Comparison of ENCODE assay signal across 16 mouse cellular contexts in the genomic region with DNA sequence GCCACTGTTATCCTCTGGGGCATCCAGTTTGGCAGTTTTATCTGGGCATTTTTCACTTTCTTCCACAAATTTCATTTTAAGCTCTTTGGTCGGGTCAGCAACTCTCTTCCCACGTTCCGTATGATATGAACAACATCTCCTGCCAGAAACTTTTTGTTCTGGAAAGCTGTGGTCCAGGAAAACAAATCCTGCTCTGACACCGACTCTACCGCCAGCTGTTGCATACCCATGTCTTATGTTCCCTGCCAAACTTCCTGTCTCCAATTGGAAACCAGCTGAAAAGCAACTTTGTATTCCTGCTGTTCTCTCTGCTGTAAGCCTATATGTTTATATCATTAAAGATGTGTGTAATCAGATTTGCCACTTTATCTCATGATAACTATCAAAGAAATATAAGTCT.
DNase-seq lines count a peak whose midpoint lies in the region; ATAC-seq and TF ChIP-seq lines count a peak whose summit lies in the region.
"Had no signal": no experiment of that assay in that cellular context is flagged by ENCODE, and none has a peak within 500 bp of the region (broad histone marks: within the 10 kb centered on the region; RNA-seq: fewer than 3 reads in every experiment).

No protein-coding gene starts in this region.

- TF ChIP-seq CTCF in gastrocnemius, adult 2 months (IDR thresholded peaks at IDR 0.05) = no peak

- intact Hi-C loops in gastrocnemius, adult 2 months (cut with DNase I) = no loop called here
- intact Hi-C loops in heart, postnatal 10 days (cut with DNase I) = no loop called here

- no peaks in the 10 kb centered on the region for H3K4me1 ChIP-seq in liver, embryonic 11.5 days (replicated peaks; ENCODE audit: control insufficient read depth, insufficient read depth, low read length)
- H3K4me1 ChIP-seq: forebrain, embryonic 15.5 days had no signal

- H3K4me3 ChIP-seq in gastrocnemius, adult 2 months = no peak overlapping the region
- no peak overlapping the region for H3K4me3 ChIP-seq in liver, embryonic 11.5 days (ENCODE audit: low read depth, low read length)
- H3K4me3 ChIP-seq: forebrain, embryonic 15.5 days had no signal

- 82% methylated on average over 5 of the region's 5 CpGs for WGBS in liver, embryonic 11.5 days

- ATAC-seq in liver, embryonic 11.5 days (replicated peaks; ENCODE audit: low FRiP score) = no peak
- ATAC-seq: forebrain, embryonic 15.5 days; hindbrain, embryonic 16.5 days; intestine, postnatal 0 days had no signal

- peak; percentile 16 for DNase-seq in gastrocnemius, adult 18-20 months (ENCODE audit: low spot score)
- no peak for DNase-seq in gastrocnemius, adult 2 months
- DNase-seq in layer of hippocampus, adult 9-11 months = peak; percentile 6
- DNase-seq in layer of hippocampus, adult 11-12 months (ENCODE audit: low spot score) = no peak
- peak; percentile 44 to 50 for DNase-seq in heart, postnatal 10 days
- peak; percentile 43 for DNase-seq in lung, postnatal 25 days (ENCODE audit: low spot score)
- DNase-seq in left cerebral cortex, adult 8-10 months (ENCODE audit: low spot score in 2 of 2) = no peak
- no peak for DNase-seq in liver, embryonic 11.5 days (ENCODE audit: low spot score)
- DNase-seq: kidney, postnatal 14 days; liver; right cerebral cortex, adult 18-20 months; spleen, adult 18-20 months; thymus, postnatal 25 days had no signal

- no peaks in the 10 kb centered on the region for H3K27me3 ChIP-seq in liver, embryonic 11.5 days (replicated peaks; ENCODE audit: control insufficient read depth, insufficient read depth, low read length)
- H3K27me3 ChIP-seq: forebrain, embryonic 15.5 days had no signal

- H3K36me3 ChIP-seq in liver, embryonic 11.5 days (ENCODE audit: control insufficient read depth, insufficient read depth, low read length) = no peaks in the 10 kb centered on the region
- H3K36me3 ChIP-seq: forebrain, embryonic 15.5 days had no signal

- no peak overlapping the region for H3K4me2 ChIP-seq in liver, embryonic 11.5 days
- H3K4me2 ChIP-seq: forebrain, embryonic 15.5 days had no signal

- H3K9ac ChIP-seq in liver, embryonic 11.5 days (ENCODE audit: low read depth, low read length) = no peak overlapping the region
- H3K9ac ChIP-seq: forebrain, embryonic 15.5 days had no signal

- no peak overlapping the region for H3K27ac ChIP-seq in gastrocnemius, adult 2 months
- H3K27ac ChIP-seq in liver, embryonic 11.5 days (ENCODE audit: low read depth, low read length) = no peak overlapping the region
- H3K27ac ChIP-seq: forebrain, embryonic 15.5 days had no signal

- no peaks in the 10 kb centered on the region for H3K9me3 ChIP-seq in liver, embryonic 11.5 days (ENCODE audit: control insufficient read depth, low read length)
- H3K9me3 ChIP-seq: forebrain, embryonic 15.5 days had no signal

Comparison
In these comparisons a context has a peak if more than half of its experiments do, and no peak if none do; other contexts are left out.
1. DNase-seq: peak in gastrocnemius, adult 18-20 months (single experiment), layer of hippocampus, adult 9-11 months (single experiment), heart, postnatal 10 days (2 of 2) and lung, postnatal 25 days (single experiment); none in gastrocnemius, adult 2 months (single experiment), layer of hippocampus, adult 11-12 months (single experiment), left cerebral cortex, adult 8-10 months (0 of 2) and liver, embryonic 11.5 days (single experiment).